In the genomic region with DNA sequence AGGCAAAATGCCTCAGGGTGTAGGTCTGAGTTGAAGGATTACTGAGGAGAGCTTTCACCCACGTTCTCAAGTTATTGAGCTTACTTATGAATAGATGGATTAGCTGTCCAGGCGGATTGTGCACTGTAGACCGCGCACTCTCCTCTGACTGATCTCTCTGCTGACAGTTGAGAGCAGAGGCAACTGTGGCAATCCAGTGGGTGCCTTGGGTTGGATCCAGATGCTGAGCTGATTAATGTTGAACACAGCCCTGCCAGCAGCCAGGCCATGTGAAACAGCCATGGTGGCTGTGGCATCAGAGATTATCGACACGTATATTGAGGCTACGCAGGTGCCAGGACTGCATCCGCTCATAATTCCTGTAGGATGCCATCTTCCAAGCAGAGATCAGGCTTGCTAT, we compare ENCODE assay signal across 33 mouse cellular contexts. TPM values are rescaled to one million over a fixed set of nuclear protein-coding genes. Genes with fewer than 3 reads are reported as not detected.
"Had no signal": no experiment of that assay in that cellular context is flagged by ENCODE, and none has a peak within 500 bp of the region (broad histone marks: within the 10 kb centered on the region; RNA-seq: fewer than 3 reads in every experiment).

No protein-coding gene starts in this region.

- H3K4me2 ChIP-seq: heart, embryonic 11.5 days; heart, embryonic 13.5 days; heart, embryonic 15.5 days; hindbrain, embryonic 13.5 days; limb, embryonic 12.5 days; liver, embryonic 11.5 days; liver, embryonic 13.5 days; liver, embryonic 15.5 days had no signal

- H3K4me3 ChIP-seq: heart, embryonic 13.5 days; heart, embryonic 15.5 days; hindbrain, embryonic 13.5 days; layer of hippocampus, adult 2 months; left cerebral cortex, adult 2 months; limb, embryonic 10.5 days; limb, embryonic 12.5 days; liver, embryonic 13.5 days; liver, embryonic 15.5 days had no signal

- H3K27ac ChIP-seq: heart, embryonic 13.5 days; heart, embryonic 15.5 days; hindbrain, embryonic 13.5 days; layer of hippocampus, adult 2 months; left cerebral cortex, adult 2 months; limb, embryonic 10.5 days; limb, embryonic 12.5 days; liver, embryonic 13.5 days; liver, embryonic 15.5 days had no signal

- H3K9me3 ChIP-seq: heart, embryonic 13.5 days; heart, embryonic 15.5 days; hindbrain, embryonic 13.5 days; limb, embryonic 10.5 days; liver, embryonic 13.5 days; liver, embryonic 15.5 days had no signal

- H3K9ac ChIP-seq: heart, embryonic 13.5 days; heart, embryonic 15.5 days; hindbrain, embryonic 13.5 days; limb, embryonic 12.5 days; liver, embryonic 13.5 days; liver, embryonic 15.5 days; liver, postnatal 0 days had no signal

- H3K4me1 ChIP-seq: heart, embryonic 15.5 days; hindbrain, embryonic 13.5 days; liver, embryonic 13.5 days; liver, embryonic 15.5 days had no signal

- H3K36me3 ChIP-seq: heart, embryonic 13.5 days; heart, embryonic 15.5 days; hindbrain, embryonic 13.5 days; limb, embryonic 10.5 days; limb, embryonic 12.5 days; liver, embryonic 13.5 days; liver, embryonic 15.5 days had no signal

- DNase-seq: gastrocnemius, postnatal 14 days; gastrocnemius, postnatal 36 days; heart, adult 18-20 months; heart, postnatal 14 days; kidney, adult 18-20 months; kidney, adult 8-10 months; kidney, postnatal 10 days; kidney, postnatal 25 days; kidney, postnatal 4 days; liver; liver, embryonic 13.5 days; liver, postnatal 0 days had no signal

- H3K27me3 ChIP-seq: heart, embryonic 15.5 days; liver, embryonic 13.5 days had no signal

- ATAC-seq: hindbrain, embryonic 16.5 days; inflammation-experienced regulatory T-cells, adult 6 months; intestine, postnatal 0 days; liver, postnatal 0 days had no signal

RNA-seq across cellular contexts. Expression of a gene that starts 53.6 kb away (rescaled TPM):
- total RNA-seq: gastrocnemius, adult 18-20 months; gastrocnemius, adult 8-10 months; gastrocnemius, postnatal 14 days; gastrocnemius, postnatal 36 days; heart, adult 18-20 months; heart, adult 8-10 months; heart, postnatal 14 days; hematopoietic stem cell, adult 5-6 weeks; layer of hippocampus, adult 2 months; layer of hippocampus, postnatal 10 days; layer of hippocampus, postnatal 25 days; left cerebral cortex, adult 2 months; left cerebral cortex, postnatal 14 days; left cerebral cortex, postnatal 36 days had no signal
